Mouse (Mus musculus) bone marrow, adult 2 months (tissue): ENCODE data around the gene Cluap1.

Experiments
- CTCF ChIP-seq: fragments of 200-500 bp; IDR thresholded peaks from 2 replicates; pipeline ENCODE4 v1.5.1; 2011; ENCODE audit warnings: low read length, control low read depth; ENCODE audit not compliant: control insufficient read depth, insufficient read depth
- POLR2A ChIP-seq: fragments of 200-500 bp; IDR thresholded peaks from 2 replicates; pipeline ENCODE4 v1.6.1; 2011; ENCODE audit warnings: low read depth, mild to moderate bottlenecking, control low read depth, low read length, borderline replicate concordance; ENCODE audit not compliant: control insufficient read depth

DNA sequence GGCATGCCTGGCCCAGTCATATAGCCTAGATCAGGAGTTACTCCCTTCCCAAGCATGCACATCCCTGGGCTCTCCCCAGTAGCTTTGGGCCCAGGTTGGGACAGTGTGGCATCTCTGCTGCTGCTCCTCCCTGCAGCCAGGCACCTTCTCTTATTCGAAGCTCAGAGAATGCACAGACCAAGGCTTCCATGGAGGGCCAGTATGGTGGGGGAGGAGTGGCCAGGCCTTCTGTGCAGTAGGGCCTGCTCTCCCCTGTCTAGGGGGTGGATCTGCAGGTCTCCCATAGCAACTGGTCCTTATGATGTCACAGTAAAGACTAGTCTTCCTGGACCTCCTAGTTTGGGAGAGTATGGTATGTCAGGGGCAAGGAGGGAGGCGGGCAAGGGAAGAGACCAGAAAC is 1.1 kb upstream of the Cluap1 start:
- TF ChIP-seq CTCF (no peak), POLR2A (no peak)
